Mouse (Mus musculus) lung, embryonic 16.5 days (tissue): ENCODE measurements around the gene Tmem138. TPM values are rescaled to one million over a fixed set of nuclear protein-coding genes. Genes with fewer than 3 reads are reported as not detected.

ENCODE experiments used
- ATAC-seq: fragments of 200-750 bp; cut with Nextera tagmentation; 2 replicates; pipeline ENCODE4 v1.8.0; 2017; ENCODE audit warnings: low read depth, mild to moderate bottlenecking, moderate library complexity
- H3K27ac ChIP-seq: fragments of 300-500 bp; sonication (generic); 2 replicates; pipeline ENCODE4 v1.5.1; 2014; ENCODE audit warnings: mild to moderate bottlenecking, control low read depth, low read length
- H3K27me3 ChIP-seq: fragments of 300-500 bp; sonication (generic); 2 replicates; pipeline ENCODE4 v1.6.1; 2014; ENCODE audit warnings: low read depth, low read length, mixed read lengths; ENCODE audit not compliant: control insufficient read depth, insufficient read depth
- H3K36me3 ChIP-seq: fragments of 300-500 bp; sonication (generic); 2 replicates; pipeline ENCODE4 v1.6.1; 2014; ENCODE audit warnings: low read length; ENCODE audit not compliant: control insufficient read depth, insufficient read depth
- H3K4me1 ChIP-seq: fragments of 300-500 bp; sonication (generic); replicated peaks from 2 replicates; pipeline ENCODE4 v1.6.1; 2014; ENCODE audit warnings: low read length, mixed read lengths; ENCODE audit not compliant: control insufficient read depth, insufficient read depth
- H3K4me2 ChIP-seq: fragments of 300-500 bp; sonication (generic); 2 replicates; pipeline ENCODE4 v1.6.1; 2014; ENCODE audit warnings: low read depth, low read length, control low read depth
- H3K4me3 ChIP-seq: fragments of 300-500 bp; sonication (generic); 2 replicates; pipeline ENCODE4 v1.5.1; 2014; ENCODE audit warnings: mild to moderate bottlenecking, low read length, control low read depth
- H3K9ac ChIP-seq: fragments of 300-500 bp; sonication (generic); 2 replicates; pipeline ENCODE4 v1.6.1; 2014; ENCODE audit warnings: low read length, control low read depth
- H3K9me3 ChIP-seq: fragments of 300-500 bp; sonication (generic); 2 replicates; pipeline ENCODE4 v1.6.1; 2016; ENCODE audit warnings: low read length; ENCODE audit not compliant: control insufficient read depth
- WGBS: fragments of 180-500 bp; shearing (Covaris S2); extraction: QIAGEN DNeasy Blood & Tissue Kit; methylation state at CpG from one replicate; pipeline ENCODE4 v1.1.7; 2014; 5-methylcytosine and 5-hydroxymethylcytosine counted together
- polyA plus RNA-seq: library from polyadenylated mRNA; unstranded; fragments of >200 nt; fragmentation: Nextera tagmentation; extraction: Ambion mirVana; gene quantifications from 2 replicates; pipeline ENCODE4 v1.2.1, GENCODE M21; 2015

Gene Tmem138
- polyA plus RNA-seq = 46.5 and 47.1 TPM in 2 replicates

- WGBS = under 1% methylated on average over 44 of the region's 44 CpGs
- peak within 1 kb of the TSS; percentile 91 for H3K27ac ChIP-seq
These were observed at the start of gene Tmem138, which contains the start of gene Cyb561a3 for GRCm38 (mm10) chr19:10576690-10577561. Gene Tmem138, minus strand, starts transcription at chr19:10577362. Gene Cyb561a3, plus strand, starts transcription at chr19:10577172.

GRCm38 (mm10) chr19:10608573-10609240, 31.5 kb upstream of the Tmem138 start:
- H3K4me3 ChIP-seq = no peak overlapping the region
- H3K27ac ChIP-seq = no peak overlapping the region
- H3K9me3 ChIP-seq = no peaks in the 10 kb centered on the region
- ATAC-seq = no peak
- H3K36me3 ChIP-seq = peaks cover 43% of the 10 kb centered on the region
- no peak overlapping the region for H3K4me2 ChIP-seq
- peaks cover 12% of the 10 kb centered on the region for H3K4me1 ChIP-seq
- WGBS = 70% methylated on average over 5 of the region's 5 CpGs
- no peaks in the 10 kb centered on the region for H3K27me3 ChIP-seq
- no peak overlapping the region for H3K9ac ChIP-seq

More at GRCm38 (mm10) chr19:10576690-10577561, at the start of gene Tmem138, which contains the start of gene Cyb561a3:
- peak within 1 kb of the TSS; percentile 74 for H3K9ac ChIP-seq
- H3K4me1 ChIP-seq = peaks cover 14% of the 10 kb centered on the region
- peaks cover 20% of the 10 kb centered on the region for H3K36me3 ChIP-seq
- ATAC-seq = peak; percentile 97
- peak within 1 kb of the TSS; percentile 60 for H3K4me3 ChIP-seq
- H3K27me3 ChIP-seq = no peaks in the 10 kb centered on the region
- H3K4me2 ChIP-seq = peak within 1 kb of the TSS; percentile 76
- no peaks in the 10 kb centered on the region for H3K9me3 ChIP-seq

DNA sequence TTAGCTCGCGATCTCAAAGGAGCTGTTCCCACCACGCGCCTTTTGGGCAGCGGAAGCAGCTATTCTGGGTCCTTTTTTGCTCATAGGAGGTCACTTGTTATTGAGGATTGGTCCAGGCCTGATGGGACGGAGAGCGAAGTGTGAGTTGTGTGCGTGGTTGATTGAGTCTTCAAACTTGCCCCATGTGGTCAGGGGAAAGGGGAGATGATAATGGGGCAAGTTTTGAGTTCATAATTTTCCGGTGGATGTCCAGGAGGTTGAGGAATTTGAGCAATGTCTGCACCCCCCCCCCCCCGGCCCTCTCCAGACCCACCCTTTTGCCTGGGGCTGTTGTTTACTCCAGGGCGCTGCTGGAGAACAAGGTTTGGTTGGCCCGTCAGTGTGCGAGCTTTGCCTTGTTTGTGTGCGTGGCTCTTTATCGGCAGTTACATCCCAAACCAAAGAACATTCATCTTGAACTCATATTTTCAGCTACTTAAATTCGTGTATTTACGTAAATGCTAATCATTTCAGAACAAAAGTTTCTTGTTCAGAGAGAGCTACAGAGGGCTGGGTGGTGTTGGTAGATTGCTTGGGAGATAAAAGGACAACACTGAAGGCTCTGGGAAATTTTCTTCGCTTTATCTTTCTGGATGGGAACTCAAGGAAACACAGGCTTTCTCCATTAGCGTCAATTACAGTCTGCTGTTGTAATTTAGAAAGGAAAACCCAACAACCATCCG, 28.9 kb upstream of the Tmem138 start:
- Histone ChIP-seq H3K4me3 (peak overlapping the region; percentile 97), H3K4me2 (peak overlapping the region; percentile 65), H3K36me3 (peaks cover 22% of the 10 kb centered on the region), H3K27ac (peak overlapping the region; percentile 95), H3K4me1 (peaks cover 17% of the 10 kb centered on the region), H3K9ac (peak overlapping the region; percentile 94), H3K27me3 (no peaks in the 10 kb centered on the region), H3K9me3 (no peaks in the 10 kb centered on the region)
- WGBS = 3% methylated on average over 20 of the region's 20 CpGs
- ATAC-seq = peak; percentile 13; the same call in 1 of the 2 replicates

GRCm38 (mm10) chr19:10605293-10605900, 28.2 kb upstream of the Tmem138 start, which contains the start of the genes Ddb1 and Tkfc:
Gene Ddb1, plus strand, starts transcription at chr19:10605327.
Gene Tkfc, minus strand, starts transcription at chr19:10605654.
- H3K4me3 ChIP-seq = peak within 1 kb of the TSS; percentile 97
- H3K9ac ChIP-seq = peak within 1 kb of the TSS; percentile 94
- no peaks in the 10 kb centered on the region for H3K9me3 ChIP-seq
- H3K4me1 ChIP-seq = peaks cover 17% of the 10 kb centered on the region
- under 1% methylated on average over 49 of the region's 49 CpGs for WGBS
- H3K27me3 ChIP-seq = no peaks in the 10 kb centered on the region
- peak; percentile 98 for ATAC-seq
- peaks cover 15% of the 10 kb centered on the region for H3K36me3 ChIP-seq
- H3K27ac ChIP-seq = peak within 1 kb of the TSS; percentile 95
- peak within 1 kb of the TSS; percentile 66 for H3K4me2 ChIP-seq

- no peaks in the 10 kb centered on the region for H3K9me3 ChIP-seq
- ATAC-seq = no peak
- WGBS = 32% methylated on average over 3 of the region's 3 CpGs
- H3K4me2 ChIP-seq = peak overlapping the region; percentile 66
- peaks cover 17% of the 10 kb centered on the region for H3K4me1 ChIP-seq
- peak overlapping the region; percentile 97 for H3K4me3 ChIP-seq
- peak overlapping the region; percentile 85 for H3K9ac ChIP-seq
- peaks cover 11% of the 10 kb centered on the region for H3K36me3 ChIP-seq
- H3K27me3 ChIP-seq = no peaks in the 10 kb centered on the region
- H3K27ac ChIP-seq = peak overlapping the region; percentile 94
These were observed 27.4 kb upstream of the Tmem138 start for GRCm38 (mm10) chr19:10604534-10604933.

DNA sequence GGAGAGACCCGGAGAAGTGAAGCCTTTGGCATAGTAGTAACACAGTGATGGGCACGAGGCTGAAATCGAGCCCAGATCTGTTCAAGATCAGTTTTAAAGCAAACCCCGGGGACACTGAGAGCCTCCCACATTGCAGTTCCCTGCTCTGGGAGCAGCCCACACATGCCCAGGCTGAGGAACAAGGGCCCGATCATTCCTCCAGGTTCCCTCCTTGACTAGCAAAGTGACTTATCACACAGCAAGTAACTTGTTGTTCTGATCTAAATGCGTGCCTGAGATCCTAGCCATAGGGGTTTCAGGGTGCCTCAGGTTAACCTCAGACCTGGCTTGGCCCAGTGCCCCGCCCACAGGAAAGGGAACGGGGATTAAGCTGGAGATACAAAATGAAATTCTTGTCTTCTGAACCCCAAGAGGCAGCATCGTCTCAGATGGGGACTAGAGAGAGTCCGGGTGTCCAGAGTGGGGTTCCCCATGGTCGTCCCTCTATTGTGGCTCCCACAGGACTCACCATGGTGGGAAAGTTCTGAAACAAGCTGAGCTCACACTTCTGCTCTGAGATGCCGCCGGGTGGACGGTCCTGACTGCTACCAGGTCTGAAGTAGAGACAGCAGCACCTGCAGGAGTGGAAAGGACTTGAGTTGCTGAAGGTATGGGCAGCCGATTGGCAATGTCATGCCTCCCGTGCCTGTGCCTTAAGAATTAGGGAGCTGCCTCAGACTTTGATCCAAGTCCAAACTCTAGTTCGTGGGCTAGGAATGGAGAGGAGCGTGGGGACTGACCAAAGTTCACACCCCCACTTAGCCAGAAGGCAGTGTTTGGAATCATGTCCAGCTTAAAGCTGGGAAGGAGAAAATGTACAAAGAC, 26.7 kb upstream of the Tmem138 start:
- 83% methylated on average over 18 of the region's 18 CpGs for WGBS
- H3K9ac ChIP-seq = peak overlapping the region; percentile 8
- H3K27ac ChIP-seq = no peak overlapping the region; the same call in 1 of the 2 replicates
- H3K4me3 ChIP-seq = no peak overlapping the region
- no peak for ATAC-seq
- H3K4me2 ChIP-seq = no peak overlapping the region
- H3K9me3 ChIP-seq = no peaks in the 10 kb centered on the region
- H3K4me1 ChIP-seq = peaks cover 17% of the 10 kb centered on the region
- H3K36me3 ChIP-seq = peaks cover 8% of the 10 kb centered on the region
- no peaks in the 10 kb centered on the region for H3K27me3 ChIP-seq

DNA sequence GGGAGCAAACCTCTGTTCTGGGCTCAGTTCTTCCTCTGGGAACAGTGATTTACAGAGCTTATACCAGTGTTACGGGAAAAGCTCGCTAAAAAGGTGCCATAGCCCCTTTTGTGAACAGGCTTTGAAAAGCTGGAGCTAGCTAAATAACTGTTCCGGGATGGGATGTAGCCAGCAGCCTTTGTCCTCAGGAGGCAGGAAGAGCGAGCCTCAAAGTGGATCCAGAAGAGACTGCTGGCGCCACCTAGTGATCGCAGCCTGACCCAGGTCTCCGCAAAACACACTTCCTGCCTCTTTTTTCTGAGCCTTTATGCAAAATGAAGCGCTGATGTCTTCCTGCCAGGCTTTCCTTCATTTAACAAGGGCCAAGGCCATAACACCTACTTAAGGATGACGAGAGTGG, 25.6 kb upstream of the Tmem138 start:
- Histone ChIP-seq H3K9me3 (no peaks in the 10 kb centered on the region), H3K36me3 (no peaks in the 10 kb centered on the region), H3K27ac (peak overlapping the region; percentile 94), H3K4me1 (peaks cover 17% of the 10 kb centered on the region), H3K4me3 (peak overlapping the region; percentile 42), H3K9ac (peak overlapping the region; percentile 79), H3K4me2 (peak overlapping the region; percentile 57), H3K27me3 (no peaks in the 10 kb centered on the region)
- ATAC-seq = peak; percentile 65
- WGBS = under 1% methylated on average over 9 of the region's 9 CpGs

DNA sequence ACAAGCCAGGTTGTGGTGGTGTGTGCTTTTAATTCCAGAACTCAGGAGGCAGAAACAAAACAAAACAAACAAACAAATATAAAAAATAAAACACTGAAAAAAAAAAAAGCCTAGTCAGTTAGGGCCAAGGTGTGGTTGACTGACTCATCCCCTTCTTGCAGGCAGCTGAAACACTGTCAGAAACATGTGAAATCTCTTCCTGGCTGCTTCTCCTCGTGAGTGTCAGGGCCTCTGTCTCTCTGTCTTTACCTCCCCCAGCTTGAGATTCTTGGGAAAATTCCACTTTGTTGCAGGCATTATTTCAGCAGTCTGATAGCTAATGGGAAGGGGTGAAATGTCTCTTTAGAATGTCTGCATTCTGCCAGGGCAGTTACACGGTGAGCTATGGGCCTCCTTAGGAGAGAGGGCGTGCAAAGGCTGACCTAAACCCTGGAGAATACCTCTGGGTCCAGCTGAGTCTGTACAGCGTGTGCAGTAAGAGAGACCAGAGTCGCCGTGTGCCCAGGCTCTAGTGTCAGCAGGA, 25.1 kb upstream of the Tmem138 start:
- Histone ChIP-seq H3K9me3 (no peaks in the 10 kb centered on the region), H3K9ac (peak overlapping the region; percentile 79), H3K36me3 (no peaks in the 10 kb centered on the region), H3K27me3 (no peaks in the 10 kb centered on the region), H3K27ac (peak overlapping the region; percentile 94), H3K4me3 (peak overlapping the region; percentile 42), H3K4me2 (peak overlapping the region; percentile 57), H3K4me1 (peaks cover 17% of the 10 kb centered on the region)
- peak; percentile 22; the same call in 1 of the 2 replicates for ATAC-seq
- WGBS = 3% methylated on average over 6 of the region's 6 CpGs
